Mouse (Mus musculus) MEL (cell line): ENCODE results near the gene Higd2a. TPM values are rescaled to one million over a fixed set of nuclear protein-coding genes. Genes with fewer than 3 reads are reported as not detected.

ENCODE experiments used
- DNase-seq: peaks from one replicate; pipeline ENCODE4 v3.0.0; 2011; ENCODE audit warnings: low read depth, low spot score
- H3K27ac ChIP-seq: 2 replicates; pipeline ENCODE4 v1.5.1; 2012; ENCODE audit warnings: low read depth, mild to moderate bottlenecking, control low read depth, low read length, moderate library complexity; ENCODE audit not compliant: control insufficient read depth
- H3K27me3 ChIP-seq, 2 experiments: fragments of 150-350 bp in 1 of 2; sonication (generic) in 1 of 2; 2 replicates each; pipeline ENCODE4 v1.6.1; 2012; ENCODE audit warnings: low read length in 2 of 2, mild to moderate bottlenecking in 2 of 2, improper control_type of control experiment in 1 of 2, moderate library complexity in 1 of 2; ENCODE audit not compliant: insufficient read depth in 2 of 2, control insufficient read depth in 1 of 2
- H3K36me3 ChIP-seq, 2 experiments: 2 replicates each; pipeline ENCODE4 v1.6.1; 2012 to 2014; ENCODE audit warnings: low read length in 2 of 2, improper control_type of control experiment in 1 of 2, inconsistent platforms in 1 of 2, mild to moderate bottlenecking in 1 of 2; ENCODE audit not compliant: insufficient read depth in 2 of 2, control insufficient read depth in 1 of 2
- H3K4me1 ChIP-seq, 2 experiments: fragments of 150-350 bp in 1 of 2; sonication (generic) in 1 of 2; 2 replicates each; pipeline ENCODE4 v1.6.1; 2012; ENCODE audit warnings: low read length in 2 of 2, improper control_type of control experiment in 1 of 2, mild to moderate bottlenecking in 1 of 2; ENCODE audit not compliant: insufficient read depth in 2 of 2, control insufficient read depth in 1 of 2
- H3K4me3 ChIP-seq, 2 experiments: fragments of 150-350 bp in 1 of 2; sonication (generic) in 1 of 2; 2 replicates each; pipeline ENCODE4 v1.5.1; 2012; ENCODE audit warnings: low read depth in 2 of 2, low read length in 2 of 2, mild to moderate bottlenecking in 2 of 2, moderate library complexity in 2 of 2, control low read depth in 1 of 2, improper control_type of control experiment in 1 of 2; ENCODE audit not compliant: control insufficient read depth in 1 of 2, insufficient read depth in 1 of 2
- H3K79me2 ChIP-seq: 2 replicates; pipeline ENCODE4 v1.6.1; 2012; ENCODE audit warnings: mild to moderate bottlenecking, low read length, moderate library complexity; ENCODE audit not compliant: control insufficient read depth, poor library complexity, insufficient read depth
- H3K9ac ChIP-seq: 2 replicates; pipeline ENCODE4 v1.6.1; 2012; ENCODE audit warnings: low read depth, mild to moderate bottlenecking, control low read depth, low read length, moderate library complexity; ENCODE audit not compliant: control insufficient read depth, poor library complexity, severe bottlenecking
- H3K9me3 ChIP-seq: fragments of 150-350 bp; sonication (generic); replicated peaks from 2 replicates; pipeline ENCODE4 v1.6.1; 2012; ENCODE audit warnings: mild to moderate bottlenecking, low read length, improper control_type of control experiment, moderate library complexity; ENCODE audit not compliant: insufficient read depth
- CHD1 ChIP-seq: IDR thresholded peaks from 2 replicates; pipeline ENCODE4 v1.6.1; 2012; ENCODE audit warnings: low read depth, mild to moderate bottlenecking, inconsistent platforms, low read length, improper control_type of control experiment
- CTCF ChIP-seq, 3 experiments: IDR thresholded peaks in 2 of 3; conservative IDR thresholded peaks in 1 of 3; 2 replicates each; pipeline ENCODE4 v1.5.1; 2011 to 2012; ENCODE audit warnings: low read length in 3 of 3, low read depth in 2 of 3, mild to moderate bottlenecking in 2 of 3, improper control_type of control experiment in 1 of 3, inconsistent platforms in 1 of 3, mixed read lengths in 1 of 3, moderate library complexity in 1 of 3; ENCODE audit not compliant: control insufficient read depth in 1 of 3, insufficient read depth in 1 of 3, poor library complexity in 1 of 3, severe bottlenecking in 1 of 3
- EP300 ChIP-seq, 2 experiments: IDR thresholded peaks; 2 replicates each; pipeline ENCODE4 v1.6.1; 2011; ENCODE audit warnings: improper control_type of control experiment in 2 of 2, low read length in 2 of 2, low read depth in 1 of 2, mild to moderate bottlenecking in 1 of 2
- HCFC1 ChIP-seq: IDR thresholded peaks from 2 replicates; pipeline ENCODE4 v1.6.1; 2012; ENCODE audit warnings: low read depth, mild to moderate bottlenecking, inconsistent platforms, low read length, improper control_type of control experiment, moderate library complexity
- KAT2A ChIP-seq: conservative IDR thresholded peaks from 2 replicates; pipeline ENCODE4 v1.6.1; 2012; ENCODE audit warnings: low read depth, low read length, improper control_type of control experiment, inconsistent platforms
- MAX ChIP-seq: IDR thresholded peaks from 2 replicates; pipeline ENCODE4 v1.6.1; 2011; ENCODE audit warnings: low read length, improper control_type of control experiment
- MYB ChIP-seq: IDR thresholded peaks from 2 replicates; pipeline ENCODE4 v1.6.1; 2011; ENCODE audit warnings: mild to moderate bottlenecking, low read depth, low read length, improper control_type of control experiment
- MYC ChIP-seq: IDR thresholded peaks from 2 replicates; pipeline ENCODE4 v1.6.1; 2011; ENCODE audit warnings: low read depth, mild to moderate bottlenecking, low read length, improper control_type of control experiment, moderate library complexity
- NRF1 ChIP-seq: IDR thresholded peaks from 2 replicates; pipeline ENCODE4 v1.6.1; 2014; ENCODE audit warnings: low read depth, mild to moderate bottlenecking, inconsistent platforms, low read length, improper control_type of control experiment, moderate library complexity; ENCODE audit not compliant: poor library complexity, insufficient read depth, severe bottlenecking
- POLR2AphosphoS2 ChIP-seq: IDR thresholded peaks from 2 replicates; pipeline ENCODE4 v1.6.1; 2011; ENCODE audit warnings: low read length, improper control_type of control experiment
- POLR2AphosphoS5 ChIP-seq: IDR thresholded peaks from 2 replicates; pipeline ENCODE4 v1.6.1; 2012; ENCODE audit warnings: low read depth, borderline replicate concordance, mild to moderate bottlenecking, inconsistent platforms, low read length, moderate library complexity, mixed read lengths
- SIN3A ChIP-seq: IDR thresholded peaks from 2 replicates; pipeline ENCODE4 v1.6.1; 2012; ENCODE audit warnings: low read length, improper control_type of control experiment, inconsistent platforms
- SMC3 ChIP-seq: IDR thresholded peaks from 2 replicates; pipeline ENCODE4 v1.6.1; 2011; ENCODE audit warnings: low read depth, low read length, improper control_type of control experiment
- TAL1 ChIP-seq: IDR thresholded peaks from 2 replicates; pipeline ENCODE4 v1.6.1; 2012; ENCODE audit warnings: mild to moderate bottlenecking, inconsistent platforms, low read length, moderate library complexity, mixed read lengths
- TBP ChIP-seq: IDR thresholded peaks from 2 replicates; pipeline ENCODE4 v1.8.0; 2011; ENCODE audit warnings: low read depth, low read length, improper control_type of control experiment
- TCF12 ChIP-seq: IDR thresholded peaks from 2 replicates; pipeline ENCODE4 v1.6.1; 2014; ENCODE audit warnings: low read depth, mild to moderate bottlenecking, inconsistent platforms, low read length, improper control_type of control experiment, moderate library complexity
- ZC3H11A ChIP-seq: IDR thresholded peaks from 2 replicates; pipeline ENCODE4 v1.6.1; 2012; ENCODE audit warnings: low read depth, mild to moderate bottlenecking, inconsistent platforms, low read length, improper control_type of control experiment
- ZMIZ1 ChIP-seq: IDR thresholded peaks from 2 replicates; pipeline ENCODE4 v1.6.1; 2012; ENCODE audit warnings: low read depth, mild to moderate bottlenecking, inconsistent platforms, low read length, improper control_type of control experiment, moderate library complexity
- polyA plus RNA-seq, 2 experiments: library from polyadenylated mRNA; stranded (reverse) in 1 of 2; unstranded in 1 of 2; fragments of >175 nt in 1 of 2; fragments of >200 nt in 1 of 2; gene quantifications; 2 replicates each; pipeline versions ENCODE4 v1.2.1 to v1.2.4; 2012; ENCODE audit warnings: low replicate concordance in 2 of 2, low read depth in 1 of 2; ENCODE audit not compliant: insufficient read length in 2 of 2, insufficient read depth in 1 of 2, missing spikeins in 1 of 2
- total RNA-seq: library from RNA; depleted of rRNA; stranded (reverse); fragments of 300-350 nt; gene quantifications from 2 replicates; pipeline ENCODE4 v1.2.3, GENCODE M21; 2012

The Higd2a gene
- total and polyA plus RNA-seq, 3 experiments, result 54.0 to 131 TPM; not detected in 1

DNA sequence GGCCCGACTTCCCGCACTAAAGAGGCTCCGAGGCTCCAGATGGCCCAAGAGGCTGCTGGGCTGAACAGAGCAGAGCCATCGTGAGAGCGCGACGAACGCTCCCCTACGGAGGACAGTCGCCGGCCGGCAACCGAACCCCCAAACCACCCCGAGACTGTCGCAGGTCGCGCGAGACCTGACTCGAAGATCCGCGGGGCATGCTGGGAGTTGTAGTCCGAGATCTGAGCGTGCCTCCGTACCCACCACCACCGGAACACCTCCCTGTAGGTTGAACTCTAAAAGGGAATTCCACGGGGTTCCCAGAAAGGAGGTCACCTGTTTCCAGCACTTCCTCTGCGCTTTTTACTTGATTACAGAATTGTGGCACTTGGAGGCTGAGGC, 24.8 kb upstream of the Higd2a start, which contains the start of gene 4833439L19Rik (continued):
- TF ChIP-seq TBP (peak; percentile 78), KAT2A (peak; percentile 78; the same call in 1 of the 2 replicates), SIN3A (peak; percentile 89), TCF12 (peak; percentile 22; the same call in 1 of the 2 replicates), POLR2AphosphoS2 (peak; percentile 82; the same call in 1 of the 2 replicates), CTCF (IDR thresholded peaks at IDR 0.05 in 2 of 3, conservative IDR thresholded peaks at IDR 0.05 in 1 of 3; ENCODE audit: control insufficient read depth in 1 of 3, insufficient read depth in 1 of 3, low read depth in 2 of 3, low read length in 3 of 3, poor library complexity in 1 of 3, severe bottlenecking in 1 of 3) (no peak), ZC3H11A (no peak), CHD1 (no peak), NRF1 (0 out of 2 replicates have a peak, but pooled peaks have one; percentile 8), ZMIZ1 (peak; percentile 72), POLR2AphosphoS5 (no peak), MAX (no peak), HCFC1 (peak; percentile 96)

DNA sequence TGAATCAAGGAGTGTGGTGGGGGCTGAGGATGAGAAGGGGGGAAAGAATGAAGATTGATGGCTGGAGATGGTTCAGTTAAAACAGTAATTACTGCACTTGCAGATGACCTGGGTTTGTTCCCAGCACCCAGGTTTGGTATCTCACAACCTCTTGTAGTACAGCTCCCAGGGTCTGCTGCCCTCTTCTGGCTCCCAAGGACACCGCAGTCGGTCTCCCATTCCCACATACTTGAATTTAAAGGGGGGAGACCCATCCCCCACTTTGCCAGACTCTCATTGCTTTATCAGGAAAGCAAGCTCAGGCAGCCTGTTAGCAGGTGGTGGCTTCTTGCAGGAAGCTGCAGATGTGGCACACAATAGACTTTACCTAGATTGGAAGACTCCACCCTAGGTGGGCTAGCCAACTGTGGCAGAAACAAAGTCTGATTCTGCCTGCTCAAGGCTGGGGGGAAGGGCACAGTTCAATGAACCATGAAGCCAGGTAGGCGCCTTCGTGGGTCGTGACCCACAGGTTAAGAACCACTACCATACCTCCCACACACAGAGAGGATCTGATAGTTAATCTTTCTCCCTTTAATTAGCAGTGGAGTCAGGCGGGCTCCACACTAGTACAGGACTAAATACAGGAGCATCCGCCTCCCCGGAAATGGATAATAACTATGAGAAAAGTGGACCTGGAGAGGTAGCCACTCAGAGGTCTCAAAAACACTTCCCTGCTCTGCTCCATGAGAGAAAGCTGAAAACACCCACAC, 24.2 kb upstream of the Higd2a start:
- H3K4me1 ChIP-seq, result peaks cover 0 to 13% of the 10 kb centered on the region in 2 experiments; a peak in 2 of 4 replicates
- peaks cover 0 to 11% of the 10 kb centered on the region in 2 experiments; a peak in 2 of 4 replicates for H3K36me3 ChIP-seq
- no peaks in the 10 kb centered on the region for H3K27me3 ChIP-seq
- DNase-seq, result peak; percentile 85
- peak overlapping the region; percentile 66 for H3K9ac ChIP-seq
- no peaks in the 10 kb centered on the region for H3K9me3 ChIP-seq
- peak overlapping the region; percentile 61 to 73 for H3K4me3 ChIP-seq
- TF ChIP-seq CTCF (IDR thresholded peaks at IDR 0.05 in 2 of 3, conservative IDR thresholded peaks at IDR 0.05 in 1 of 3; ENCODE audit: control insufficient read depth in 1 of 3, insufficient read depth in 1 of 3, low read depth in 2 of 3, low read length in 3 of 3, poor library complexity in 1 of 3, severe bottlenecking in 1 of 3) (peak; percentile 59 to 76 (median 65)), SMC3 (peak; percentile 37), TBP (0 out of 2 replicates have a peak, but pooled peaks have one; percentile 22), EP300 (IDR thresholded peaks at IDR 0.05; ENCODE audit: low read depth in 1 of 2, low read length in 2 of 2) (peak in 1 of 2 experiments; percentile 28; a peak in 1 of 4 replicates), POLR2AphosphoS2 (no peak), TCF12 (0 out of 2 replicates have a peak, but pooled peaks have one; percentile 18), MYC (0 out of 2 replicates have a peak, but pooled peaks have one; percentile 30), TAL1 (no peak), MYB (no peak)
- TF ChIP-seq, all 39 proteins: peak for 6
- Histone ChIP-seq H3K27ac (peak overlapping the region; percentile 71), H3K79me2 (peaks cover 20% of the 10 kb centered on the region)
